Mouse (Mus musculus) heart, postnatal 4 days (tissue): ENCODE measurements around the gene Serpina3f. TPM values are rescaled to one million over a fixed set of nuclear protein-coding genes. Genes with fewer than 3 reads are reported as not detected.

ENCODE experiments used
- DNase-seq: peaks from one replicate; pipeline ENCODE4 v3.0.0; 2021
- total RNA-seq, 2 experiments: library from RNA; stranded (reverse); gene quantifications; 2 replicates each; pipeline ENCODE4 v1.2.3; 2021

Serpina3f gene
- total RNA-seq, 2 experiments from 2014 or later = not detected

DNA sequence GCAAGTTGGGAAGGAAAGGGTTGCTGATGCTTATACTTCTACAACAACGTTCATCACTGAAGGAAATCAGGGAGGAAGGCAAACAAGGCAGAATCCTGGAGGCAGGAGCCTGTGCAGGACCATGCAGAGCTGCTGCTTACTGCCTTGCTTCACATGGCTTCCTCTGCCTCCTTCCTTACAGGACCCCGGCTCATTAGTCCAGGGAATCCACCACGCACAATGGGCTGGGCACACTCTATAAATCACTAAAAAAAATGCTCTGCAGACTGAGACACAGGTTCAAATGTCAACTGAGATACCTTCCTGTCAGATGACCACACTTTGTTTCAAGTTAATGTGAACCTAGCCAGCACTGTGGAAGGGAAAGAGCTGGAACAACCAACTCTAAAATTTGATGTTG is 46.7 kb downstream of the Serpina3f start:
- DNase-seq = no peak

DNA sequence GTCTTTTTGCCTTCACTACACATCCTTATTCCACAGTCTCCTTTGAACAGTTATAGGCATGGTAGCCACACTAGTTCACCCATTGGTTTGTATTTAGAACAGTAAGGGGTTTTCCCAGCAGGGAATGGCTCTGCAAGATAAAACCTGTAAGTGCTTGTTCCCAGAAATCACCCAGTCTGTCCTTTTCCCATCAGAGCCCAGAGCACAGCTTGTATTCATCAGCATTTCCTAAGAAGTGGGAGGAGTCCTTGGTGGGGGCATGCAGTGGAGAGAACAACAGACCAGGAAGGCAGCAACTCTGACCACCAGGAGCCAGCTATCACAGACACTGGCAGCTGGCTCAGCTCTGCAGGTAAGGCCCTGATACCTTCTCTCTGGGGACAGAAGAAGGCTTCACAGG is 48.5 kb downstream of the Serpina3f start, which contains the start of gene Serpina3i:
Gene Serpina3i (plus strand): TSS at position 260 of the 400 bp plus-strand sequence.
- DNase-seq = no peak

DNA sequence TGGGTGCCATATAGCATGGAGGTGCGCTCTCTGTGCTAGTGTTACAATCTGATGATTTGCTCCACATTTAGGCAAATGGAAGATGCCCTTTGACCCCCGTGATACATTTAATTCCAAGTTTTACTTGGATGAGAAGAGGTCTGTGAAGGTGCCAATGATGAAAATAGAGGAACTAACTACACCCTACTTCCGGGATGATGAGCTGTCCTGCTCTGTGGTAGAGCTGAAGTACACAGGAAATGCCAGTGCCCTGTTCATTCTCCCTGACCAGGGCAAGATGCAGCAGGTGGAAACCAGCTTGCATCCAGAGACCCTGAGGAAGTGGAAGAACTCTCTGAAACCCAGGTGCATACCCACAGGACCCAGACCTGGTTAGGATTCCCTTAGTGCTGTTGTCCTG is 52.0 kb downstream of the Serpina3f start:
- DNase-seq = no peak

Other genes starting within 250 kb of the Serpina3f start
- gene Serpina11, start 224.6 kb upstream of the Serpina3f start, total RNA-seq = not detected
- gene Serpina9, start 200.8 kb upstream of the Serpina3f start, total RNA-seq = not detected
- not detected for gene Serpina12, start 170.1 kb upstream of the Serpina3f start, total RNA-seq
- not detected for gene Serpina5, start 113.4 kb upstream of the Serpina3f start, total RNA-seq
- not detected for gene Serpina3a, start 101.8 kb upstream of the Serpina3f start, total RNA-seq
- gene Serpina3b, start 86.5 kb upstream of the Serpina3f start, total RNA-seq = not detected
- under 1 TPM in 1 of 2 experiments, not detected in 1; 0.17 TPM for gene Serpina3c, start 60.7 kb upstream of the Serpina3f start, total RNA-seq
- gene Serpina3g, start 21.7 kb downstream of the Serpina3f start, total RNA-seq = 1 to 10 TPM in 1 of 2 experiments, under 1 TPM in 1; 0.83 to 1.7 TPM
- 1 to 10 TPM in 1 of 2 experiments, under 1 TPM in 1; 0.31 to 1.0 TPM for gene Serpina3i, start 48.6 kb downstream of the Serpina3f start, total RNA-seq
- gene Serpina3j, start 100.0 kb downstream of the Serpina3f start, total RNA-seq = not detected
- gene Serpina3k, start 123.9 kb downstream of the Serpina3f start, total RNA-seq = under 1 TPM in 1 of 2 experiments, not detected in 1; 0.12 TPM
- not detected for gene Serpina3m, start 123.9 kb downstream of the Serpina3f start, total RNA-seq
- gene Serpina3n, start 192.2 kb downstream of the Serpina3f start, total RNA-seq = under 1 TPM; 0.50 to 0.54 TPM